Mouse (Mus musculus) adrenal gland, adult 2 months (tissue): Measurements from ENCODE around the gene Vmn2r24. TPM values are rescaled to one million over a fixed set of nuclear protein-coding genes. Genes with fewer than 3 reads are reported as not detected.
"Not testable (repeated sequence)": the region's sequence is repeated elsewhere in the genome, so short reads cannot be mapped to it uniquely, and the experiment has no call there.

ENCODE experiments used
- DNase-seq: peaks from one replicate; pipeline ENCODE4 v3.0.0; 2021
- long read RNA-seq: library from polyadenylated mRNA; stranded (forward); transcript quantifications from one replicate; pipeline ENCODE4 v2.0.0, GENCODE M21; 2021
- polyA plus RNA-seq: library from polyadenylated mRNA; depleted of rRNA; stranded (reverse); fragments of >200 nt; gene quantifications from 2 replicates; pipeline ENCODE4 v1.2.3, GENCODE M21; 2012; rRNA removed
- total RNA-seq, 2 experiments: library from RNA; stranded (reverse); gene quantifications; 2 replicates each; pipeline ENCODE4 v1.2.3; 2021

Vmn2r24 gene
- total RNA-seq (not detected), polyA plus RNA-seq (not detected in 2 replicates)
- long read RNA-seq: 0 reads

DNA sequence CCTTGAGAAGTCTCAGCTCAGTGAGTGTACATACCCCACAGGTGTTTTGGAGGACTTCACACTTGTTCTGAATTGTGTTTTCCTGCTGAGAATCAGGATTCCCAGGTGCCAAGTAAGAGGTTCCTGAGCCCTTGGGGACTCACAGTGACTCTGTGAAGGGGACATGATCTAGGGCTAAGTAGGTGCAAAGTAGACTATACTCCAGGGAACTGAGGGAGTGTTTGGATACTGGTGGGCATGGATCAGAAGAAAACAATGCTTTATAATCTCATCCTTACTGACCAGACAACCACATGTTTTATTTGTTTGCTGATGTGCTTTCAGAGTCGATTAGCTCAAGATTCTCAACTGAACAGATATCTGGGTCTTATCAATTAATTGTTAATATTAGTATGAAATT, at the start of gene Vmn2r24:
Gene Vmn2r24 (plus strand): TSS at position 301 of the 400 bp plus-strand sequence.
- no peak for DNase-seq

DNA sequence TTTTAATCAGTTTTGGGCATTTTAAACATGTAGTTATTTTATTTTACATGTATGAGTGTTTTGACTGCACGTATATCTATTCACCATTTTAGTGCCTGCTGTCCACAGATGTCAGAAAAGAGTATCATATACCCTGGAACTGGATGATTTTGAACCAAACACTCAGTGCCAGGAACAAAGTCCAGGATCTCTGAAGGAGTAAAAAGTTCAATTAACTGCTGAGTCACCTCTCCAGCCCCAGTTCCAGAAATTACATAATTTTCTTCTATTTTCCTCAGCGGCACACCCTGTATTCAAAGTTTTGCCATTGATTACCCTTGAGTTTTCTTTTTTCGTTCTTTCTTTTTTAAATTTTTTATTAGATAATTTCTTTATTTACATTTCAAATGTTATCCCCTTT, 8.6 kb upstream of the Vmn2r24 start:
- DNase-seq: no peak

- DNase-seq: no peak
These were observed 6.2 kb downstream of the Vmn2r24 start for GRCm38 (mm10) chr6:123784857-123785256.

DNA sequence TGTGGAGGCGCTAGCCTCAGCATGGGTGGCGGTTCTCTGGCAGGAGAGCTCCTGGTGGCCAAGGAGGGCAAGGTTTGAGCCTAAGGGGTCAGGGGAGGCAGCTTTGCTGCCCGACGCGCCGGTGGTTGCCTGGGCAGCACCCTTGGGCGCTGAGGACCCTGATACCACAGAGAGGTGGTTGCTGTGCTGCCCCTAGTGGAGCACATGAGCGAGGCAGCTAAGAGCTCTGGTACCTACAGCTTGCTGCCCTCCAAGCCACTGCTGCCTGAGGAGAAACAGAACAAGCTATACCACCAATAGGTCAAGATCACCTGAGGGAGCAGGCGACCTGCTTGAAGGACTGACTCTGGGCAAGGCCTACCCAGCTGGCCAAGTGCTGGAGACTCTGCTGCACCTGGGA, 15.1 kb downstream of the Vmn2r24 start:
- DNase-seq: no peak

DNA sequence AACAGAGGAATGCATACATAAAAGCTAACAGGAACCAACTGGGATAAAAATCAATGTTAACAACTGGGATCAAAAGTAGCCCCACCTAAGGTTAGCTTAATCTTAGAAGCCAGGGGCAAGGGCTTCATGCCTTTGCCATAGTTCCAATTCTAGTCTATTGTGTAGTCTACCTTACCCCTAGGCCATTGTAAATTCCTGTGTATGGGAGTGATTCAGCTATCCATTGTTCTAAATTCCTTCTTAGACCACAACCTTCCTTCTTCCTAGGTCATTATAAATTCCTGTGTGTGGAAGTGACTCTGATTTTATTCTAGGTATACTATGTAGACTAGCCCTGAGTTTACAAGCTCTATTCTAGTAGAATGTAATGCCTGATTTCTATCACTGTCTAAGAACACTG, 31.6 kb downstream of the Vmn2r24 start:
- DNase-seq: not testable (repeated sequence)

GRCm38 (mm10) chr6:123819951-123820350, 41.3 kb downstream of the Vmn2r24 start:
- DNase-seq: no peak

DNA sequence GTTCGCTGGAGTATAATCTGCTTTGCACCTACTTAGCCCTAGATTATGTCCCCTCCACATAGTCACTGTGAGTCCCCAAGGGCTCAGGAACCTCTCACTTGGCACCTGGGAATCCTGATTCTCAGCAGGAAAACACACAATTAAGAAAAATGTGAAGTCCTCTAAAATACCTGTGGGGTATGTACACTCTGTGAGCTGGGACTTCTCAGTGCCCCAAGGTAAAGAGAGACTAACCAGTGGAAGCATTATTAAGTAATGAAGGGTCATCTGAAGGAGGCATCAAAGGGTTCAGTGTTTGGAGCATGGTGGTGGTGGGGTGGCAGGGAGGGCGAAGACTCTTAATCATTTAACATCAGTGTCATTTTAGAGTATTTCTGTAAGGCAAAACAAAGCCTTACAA, 74.7 kb downstream of the Vmn2r24 start, which contains the start of gene Vmn2r25:
Gene Vmn2r25 (minus strand): TSS at position 101 of the 400 bp plus-strand sequence.
- DNase-seq: not testable (repeated sequence)

Other genes with a start within 250 kb of the Vmn2r24 start
- gene Vmn2r21, start 245.5 kb upstream of the Vmn2r24 start, total RNA-seq: not detected
- not detected in 2 replicates for gene Vmn2r21, start 245.5 kb upstream of the Vmn2r24 start, polyA plus RNA-seq
- gene Vmn2r22, start 128.2 kb upstream of the Vmn2r24 start, total RNA-seq: not detected
- not detected in 2 replicates for gene Vmn2r22, start 128.2 kb upstream of the Vmn2r24 start, polyA plus RNA-seq
- gene Vmn2r23, start 76.2 kb upstream of the Vmn2r24 start, total RNA-seq: not detected
- not detected in 2 replicates for gene Vmn2r23, start 76.2 kb upstream of the Vmn2r24 start, polyA plus RNA-seq
- gene Vmn2r25, start 74.6 kb downstream of the Vmn2r24 start, total RNA-seq: not detected
- gene Vmn2r25, start 74.6 kb downstream of the Vmn2r24 start, polyA plus RNA-seq: not detected in 2 replicates
- under 1 TPM in 1 of 2 experiments, not detected in 1; 0.03 TPM for gene Vmn2r26, start 245.7 kb downstream of the Vmn2r24 start, total RNA-seq
- gene Vmn2r26, start 245.7 kb downstream of the Vmn2r24 start, polyA plus RNA-seq: not detected in 2 replicates